Mouse (Mus musculus) heart, postnatal 0 days (tissue): ENCODE measurements at regions not wholly inside any gene's neighbourhood (a gene's known extent, or its start where the extent isn't known, plus 50 kb on each side); places are given as distances from the start of the nearest gene placed in this dataset.

Experiments used
- ATAC-seq: fragments of 200-750 bp; cut with Nextera tagmentation; 2 replicates; pipeline ENCODE4 v1.8.0; 2017; ENCODE audit warnings: low read depth, moderate number of reproducible peaks, moderate library complexity; ENCODE audit not compliant: insufficient read depth
- DNase-seq: peaks from one replicate; pipeline ENCODE4 v3.0.0-alpha.2; 2016; ENCODE audit warnings: low spot score
- H3K27ac ChIP-seq: fragments of 300-500 bp; sonication (generic); 2 replicates; pipeline ENCODE4 v1.5.1; 2014; ENCODE audit warnings: low read depth, mild to moderate bottlenecking
- H3K27me3 ChIP-seq: fragments of 300-500 bp; sonication (generic); 2 replicates; pipeline ENCODE4 v1.6.1; 2014; ENCODE audit warnings: low read length, mixed read lengths; ENCODE audit not compliant: control insufficient read depth, insufficient read depth
- H3K36me3 ChIP-seq: fragments of 300-500 bp; sonication (generic); replicated peaks from 2 replicates; pipeline ENCODE4 v1.6.1; 2014; ENCODE audit warnings: low read length, mixed read lengths; ENCODE audit not compliant: control insufficient read depth, insufficient read depth
- H3K4me1 ChIP-seq: fragments of 300-500 bp; sonication (generic); 2 replicates; pipeline ENCODE4 v1.6.1; 2014; ENCODE audit warnings: antibody characterized with exemption; ENCODE audit not compliant: control insufficient read depth, insufficient read depth
- H3K4me2 ChIP-seq: fragments of 300-500 bp; sonication (generic); 2 replicates; pipeline ENCODE4 v1.6.1; 2014; ENCODE audit warnings: low read depth, mild to moderate bottlenecking, low read length, moderate library complexity
- H3K4me3 ChIP-seq: fragments of 300-500 bp; sonication (generic); 2 replicates; pipeline ENCODE4 v1.5.1; 2014; ENCODE audit warnings: low read depth, low read length
- H3K9ac ChIP-seq: fragments of 300-500 bp; sonication (generic); replicated peaks from 2 replicates; pipeline ENCODE4 v1.6.1; 2014; ENCODE audit warnings: low read depth, low read length, mixed read lengths
- H3K9me3 ChIP-seq: fragments of 300-500 bp; sonication (generic); replicated peaks from 2 replicates; pipeline ENCODE4 v1.6.1; 2016; ENCODE audit warnings: low read length; ENCODE audit not compliant: control insufficient read depth
- CTCF ChIP-seq: IDR thresholded peaks from 2 replicates; pipeline ENCODE4 v1.5.1; 2016; ENCODE audit warnings: antibody characterized with exemption, control low read depth, low read depth
- EP300 ChIP-seq: IDR thresholded peaks from 2 replicates; pipeline ENCODE4 v1.6.1; 2016; ENCODE audit warnings: antibody characterized with exemption, low read depth
- WGBS: fragments of 180-500 bp; shearing (Covaris S2); extraction: QIAGEN DNeasy Blood & Tissue Kit; methylation state at CpG from one replicate; pipeline ENCODE4 v1.1.7; 2014; 5-methylcytosine and 5-hydroxymethylcytosine counted together

DNA sequence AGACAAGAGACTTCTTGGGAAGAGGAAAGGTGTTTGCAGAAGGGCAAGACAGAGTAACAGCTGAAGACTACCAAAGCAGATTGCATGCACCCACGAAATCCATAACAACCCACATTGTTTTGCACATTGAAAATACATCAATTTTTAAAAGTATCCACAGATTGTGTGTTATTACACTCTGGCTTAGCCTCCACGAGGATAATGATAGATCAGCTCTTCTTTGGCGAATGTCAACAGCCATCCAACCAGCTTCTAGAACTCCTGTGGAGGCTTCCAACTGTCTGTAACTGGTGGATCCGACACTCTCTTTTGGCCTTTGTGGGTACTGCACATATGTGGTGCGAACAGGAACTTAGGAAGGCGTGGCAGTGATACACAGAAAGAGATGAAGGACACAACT is 54.6 kb upstream of the Lyplal1 start:
- no peak overlapping the region for H3K9ac ChIP-seq
- H3K36me3 ChIP-seq: no peaks in the 10 kb centered on the region
- no peak for DNase-seq
- H3K4me3 ChIP-seq: no peak overlapping the region
- H3K4me2 ChIP-seq: no peak overlapping the region
- WGBS: 79% methylated on average over 6 of the region's 6 CpGs
- H3K4me1 ChIP-seq: no peaks in the 10 kb centered on the region
- no peaks in the 10 kb centered on the region for H3K27me3 ChIP-seq
- TF ChIP-seq CTCF (no peak), EP300 (no peak)
- H3K27ac ChIP-seq: no peak overlapping the region
- ATAC-seq: no peak
- H3K9me3 ChIP-seq: no peaks in the 10 kb centered on the region
